Mouse (Mus musculus) right cerebral cortex, postnatal 36 days (tissue): Measurements from ENCODE around the gene Rps6ka4.

ENCODE experiments used
- DNase-seq, 2 experiments: peaks; one replicate each; pipeline ENCODE4 v3.0.0; 2022; ENCODE audit warnings: low spot score in 2 of 2, mixed read lengths in 1 of 2

The Rps6ka4 gene

DNA sequence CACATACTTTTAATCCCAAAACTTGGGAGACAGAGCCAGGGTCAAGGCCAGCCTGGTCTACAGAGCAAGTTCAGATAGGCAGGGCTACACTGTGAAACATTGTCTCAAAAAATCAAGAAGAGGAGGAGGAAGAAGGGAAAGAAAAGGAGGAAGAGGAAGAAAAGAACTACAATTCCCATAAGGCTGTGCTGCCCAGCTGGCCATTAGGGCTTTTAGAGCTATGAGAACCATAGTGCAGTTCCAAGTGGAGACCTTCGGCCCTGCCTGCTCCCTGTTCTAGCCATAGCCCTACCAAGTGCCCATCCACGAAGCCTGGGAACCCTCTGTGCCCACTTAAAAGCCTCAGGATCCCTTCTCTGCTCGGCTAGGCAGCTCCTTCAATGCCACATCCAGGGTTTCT, 11.1 kb upstream of the Rps6ka4 start:
- no peak for DNase-seq

DNA sequence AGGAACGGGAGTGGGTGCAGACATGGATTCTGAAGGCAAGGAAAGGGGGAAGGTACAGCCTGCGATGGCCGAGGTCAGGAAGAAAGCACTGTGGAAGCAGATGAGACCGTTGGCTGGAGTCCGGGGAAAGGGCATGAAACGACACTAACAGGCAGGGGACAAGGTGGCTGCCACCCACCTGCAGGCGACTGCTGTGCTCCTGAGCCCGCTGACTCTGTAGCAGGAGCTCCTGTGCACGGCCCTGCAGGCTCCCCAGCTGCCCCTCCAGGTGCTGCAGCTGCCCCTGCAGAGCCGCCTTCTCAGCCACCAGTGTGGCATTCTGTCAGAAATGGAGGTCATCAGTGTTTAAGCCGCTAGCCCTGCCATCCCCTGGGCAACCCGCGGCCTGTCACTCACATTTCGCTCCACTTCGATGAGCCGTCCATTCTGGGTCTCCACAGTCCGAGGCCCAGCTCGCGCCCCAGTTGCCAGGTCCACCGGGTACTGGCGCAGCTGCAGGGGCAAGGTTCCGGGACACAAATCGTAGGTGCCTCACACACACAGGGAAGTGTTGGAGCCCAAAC, 9.2 kb upstream of the Rps6ka4 start:
- DNase-seq = no peak

DNA sequence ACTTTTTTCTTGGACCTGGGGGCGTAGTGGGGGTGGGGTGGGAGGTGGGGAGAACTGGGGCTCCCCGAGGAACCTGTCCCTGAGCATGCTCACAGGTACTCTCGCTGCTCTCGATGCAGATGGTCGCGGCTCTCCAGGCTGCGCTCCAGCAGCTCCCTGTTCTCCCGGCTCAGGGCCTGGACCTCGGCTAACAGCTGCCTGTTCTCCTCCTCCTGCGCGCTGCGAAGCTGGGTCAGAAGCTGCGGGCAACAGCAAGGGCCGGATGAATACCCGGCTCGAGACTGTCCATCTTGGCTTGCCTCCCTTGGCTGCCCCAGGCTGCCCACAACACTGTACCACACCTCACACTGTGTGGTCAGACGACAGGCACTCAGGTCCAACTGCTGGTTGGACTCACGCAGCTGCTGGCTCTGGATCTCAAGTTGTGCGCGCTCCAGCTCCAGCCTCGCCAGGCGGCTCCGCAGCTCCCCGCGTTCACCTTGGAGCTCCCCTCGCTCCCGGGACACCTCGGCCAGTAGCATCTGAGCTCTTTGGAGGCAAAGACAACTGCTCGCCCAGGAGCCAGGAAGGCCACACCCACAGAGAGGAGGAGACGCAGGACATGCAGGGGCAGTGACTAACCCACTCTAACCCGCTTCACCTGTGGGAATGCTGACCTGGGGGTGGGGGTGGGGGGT, 7.5 kb upstream of the Rps6ka4 start:
- DNase-seq = no peak

DNA sequence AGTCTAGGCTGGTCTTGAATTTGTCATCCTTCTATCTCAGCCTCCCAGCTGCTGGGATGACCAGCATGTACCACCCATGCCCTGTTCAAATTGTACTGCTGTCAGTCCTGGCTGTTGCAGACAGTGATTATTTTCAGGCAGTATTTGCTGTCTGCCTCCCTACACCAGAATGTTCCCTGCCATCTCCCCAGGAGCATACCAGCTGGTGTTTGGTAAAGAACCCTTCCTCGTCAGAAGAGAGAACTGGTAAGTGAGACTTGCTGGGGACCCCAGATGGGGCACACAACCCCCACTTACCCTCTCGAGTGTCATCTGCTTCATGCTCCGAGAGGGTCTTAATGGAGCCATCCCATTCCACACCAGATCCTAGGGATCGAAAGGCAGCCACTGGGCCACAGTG, 5.6 kb upstream of the Rps6ka4 start:
- no peak for DNase-seq

DNA sequence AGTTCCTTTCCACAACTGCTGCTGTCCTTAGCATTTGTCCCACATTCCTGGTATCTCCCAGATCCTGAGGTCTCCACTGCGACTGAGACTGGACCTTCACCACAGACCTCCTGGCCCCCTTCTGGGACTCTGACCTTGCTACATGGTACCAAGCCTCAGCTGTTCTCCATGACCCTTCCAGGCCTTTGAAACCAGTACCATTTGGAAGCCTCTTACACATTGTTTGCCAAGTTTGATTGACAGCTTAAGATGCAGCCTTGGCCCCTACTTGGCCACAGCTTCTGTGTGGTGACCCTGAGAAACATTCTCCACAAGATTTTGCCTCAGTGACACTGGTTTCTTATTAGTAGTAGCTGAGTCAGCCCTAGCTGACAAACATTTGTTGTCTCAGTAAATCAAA, 1.9 kb upstream of the Rps6ka4 start:
- no peak for DNase-seq

DNA sequence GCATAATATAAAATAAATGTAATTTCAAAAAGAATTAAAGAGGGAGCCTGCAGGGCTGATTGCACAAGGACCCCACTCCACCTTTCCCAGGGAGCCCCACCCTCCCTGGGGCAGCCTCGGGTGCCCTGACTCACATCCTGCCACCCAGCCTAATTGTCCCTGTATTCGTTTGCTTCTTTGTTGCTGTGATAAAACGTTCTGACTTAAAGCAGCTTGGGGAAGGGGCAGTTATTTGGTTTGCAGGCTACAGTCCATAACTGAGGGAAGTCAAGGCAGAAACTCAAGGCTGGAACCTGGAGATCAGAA, 809 bp upstream of the Rps6ka4 start:
- DNase-seq = no peak

DNA sequence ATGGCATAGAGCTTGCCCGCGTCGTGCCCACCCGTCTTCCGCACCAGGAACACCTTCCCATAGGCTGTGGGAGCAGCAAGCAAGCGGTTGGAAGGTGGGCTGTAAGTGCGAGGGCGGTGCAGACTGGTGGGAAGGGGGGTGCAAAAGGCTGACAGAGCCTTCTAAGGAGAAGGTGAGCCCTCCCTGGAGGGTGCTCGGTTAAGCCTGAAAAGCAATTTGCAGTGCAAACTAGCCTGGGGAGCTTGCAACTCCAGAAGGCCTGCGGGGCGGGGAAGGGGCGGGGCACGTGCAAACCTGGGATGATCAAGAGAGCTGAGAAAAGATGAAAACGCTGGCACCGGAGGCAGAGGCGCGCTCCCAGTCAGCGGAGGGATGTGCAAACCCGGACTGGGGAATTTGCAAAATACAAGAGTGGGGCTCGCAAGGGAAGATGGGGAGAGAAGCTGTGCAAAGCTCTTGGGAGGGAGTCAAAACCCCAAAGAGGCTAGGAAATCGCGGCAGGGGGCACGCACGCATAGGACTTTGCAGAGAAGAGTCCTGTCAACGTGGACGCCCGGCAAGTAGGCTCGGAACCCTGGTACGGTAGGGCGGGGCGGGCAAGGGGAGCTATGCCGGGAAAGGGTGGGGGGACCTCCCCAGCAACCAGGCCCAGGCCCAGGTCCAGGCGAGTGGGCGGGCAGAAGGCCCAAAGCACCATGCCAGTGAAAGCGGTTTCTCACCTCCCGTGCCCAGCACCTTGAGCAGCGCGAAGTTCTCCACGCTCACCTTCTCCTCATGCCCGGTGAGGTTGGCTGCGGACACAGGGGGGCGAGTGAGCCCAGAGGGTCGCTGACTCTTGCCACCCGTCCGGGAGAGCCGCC, 591 bp downstream of the Rps6ka4 start:
- DNase-seq = peak; percentile 67 to 68

DNA sequence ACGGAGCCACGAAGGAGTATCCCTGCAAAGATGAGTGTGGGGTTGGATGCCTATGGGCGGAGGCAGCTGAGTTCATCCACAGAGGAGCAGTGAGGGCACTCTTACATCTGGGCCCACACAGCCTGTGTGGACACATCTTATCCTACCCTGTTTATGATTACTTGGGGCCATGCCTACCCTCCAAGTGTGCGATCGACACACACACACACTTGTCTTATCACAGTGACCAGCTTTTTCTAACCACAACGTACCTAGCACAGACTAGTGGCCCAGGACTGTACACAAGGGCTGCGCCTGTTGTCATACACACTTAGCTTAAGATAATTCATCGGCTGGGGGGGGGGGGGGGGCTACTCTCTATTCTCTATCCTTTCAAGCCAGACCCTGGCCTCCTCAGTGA, 8.1 kb downstream of the Rps6ka4 start:
- DNase-seq = no peak

DNA sequence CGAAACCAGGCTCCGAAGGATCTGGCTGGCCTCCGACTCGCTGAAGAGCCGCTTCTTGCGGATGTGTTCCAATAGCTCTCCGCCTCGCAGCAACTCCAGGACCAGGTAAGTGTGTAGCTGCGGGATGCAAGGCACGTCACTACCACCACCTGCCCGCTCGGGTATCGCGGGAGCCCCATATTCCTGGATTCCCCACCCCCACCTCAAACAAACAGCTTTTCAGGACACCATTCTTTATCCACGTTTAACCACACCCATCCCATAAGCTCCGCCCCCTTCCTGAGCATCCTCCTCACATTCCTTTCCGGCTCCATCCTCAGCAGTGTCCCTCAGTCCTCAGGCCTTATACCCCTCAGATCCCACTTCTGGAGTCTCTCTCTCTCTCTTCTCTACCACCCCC, 9.1 kb downstream of the Rps6ka4 start:
- no peak for DNase-seq

DNA sequence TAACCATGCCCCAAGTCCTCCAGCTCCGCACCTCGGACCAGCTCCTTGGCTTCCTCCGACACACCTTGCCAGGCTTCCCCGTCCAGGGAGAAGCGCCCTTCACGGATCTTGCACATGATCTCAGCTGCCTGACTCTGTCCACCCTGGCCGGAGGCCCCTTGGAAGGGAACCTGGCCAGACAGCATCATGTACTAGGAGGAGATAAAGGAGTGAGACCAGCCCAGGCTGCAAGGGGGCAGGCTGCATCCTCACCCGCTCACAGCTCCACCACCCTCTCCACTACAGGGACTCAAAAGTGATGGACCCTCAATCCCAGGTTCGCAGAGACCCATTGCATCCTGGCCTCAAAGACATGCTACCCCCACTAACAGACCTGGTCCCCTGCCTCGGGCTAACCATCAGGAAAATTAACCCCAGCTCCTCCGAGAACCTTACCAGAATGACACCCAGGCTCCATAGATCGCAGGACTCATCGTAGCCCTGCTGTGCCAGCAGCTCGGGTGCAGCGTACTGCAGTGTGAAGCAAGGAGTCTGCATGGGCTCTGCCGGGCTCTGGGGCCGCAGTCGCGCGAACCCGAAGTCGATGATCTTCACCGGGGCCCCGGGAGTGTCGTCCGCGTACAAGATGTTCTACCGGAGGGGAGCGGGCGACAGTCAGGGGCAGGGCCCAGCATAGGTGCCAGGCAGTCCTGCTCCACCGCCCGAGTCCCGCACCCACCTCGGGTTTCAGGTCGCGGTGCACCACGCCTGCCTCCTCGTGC, 9.7 kb downstream of the Rps6ka4 start:
- no peak for DNase-seq

DNA sequence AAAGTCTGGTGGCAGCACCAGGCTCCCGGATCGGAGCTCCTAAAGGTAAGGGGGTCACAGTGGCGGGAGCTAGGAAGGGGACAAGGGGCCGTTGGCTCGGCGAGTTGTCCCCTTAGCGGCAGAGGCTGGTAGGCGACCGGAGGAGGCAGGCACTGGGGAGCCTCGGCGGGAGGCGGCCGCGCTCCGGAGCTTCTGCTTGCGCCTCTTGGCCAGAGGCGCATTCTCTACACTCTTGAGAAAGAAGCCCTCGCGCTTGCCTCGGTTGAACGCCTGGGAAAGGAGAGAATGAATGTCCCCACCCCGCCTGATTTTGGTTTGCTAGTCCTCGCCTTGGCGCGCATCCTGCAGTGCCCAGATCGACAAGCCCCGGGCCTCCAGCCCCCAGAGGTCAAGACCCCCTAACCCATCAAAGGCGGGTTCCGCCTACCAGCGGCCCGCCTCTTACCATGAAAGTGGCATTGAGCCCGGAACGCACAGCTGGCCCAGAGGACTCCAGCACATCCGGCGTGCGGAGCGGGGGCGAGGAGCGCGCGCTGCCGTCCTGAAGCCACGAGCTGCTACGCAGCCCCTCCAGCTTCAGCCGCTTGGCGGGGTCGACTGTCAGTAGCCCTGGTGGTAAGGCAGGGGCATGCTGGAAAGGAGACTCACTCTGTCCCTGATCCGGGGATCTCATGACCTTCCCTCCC, 10.4 kb downstream of the Rps6ka4 start:
- DNase-seq = no peak

DNA sequence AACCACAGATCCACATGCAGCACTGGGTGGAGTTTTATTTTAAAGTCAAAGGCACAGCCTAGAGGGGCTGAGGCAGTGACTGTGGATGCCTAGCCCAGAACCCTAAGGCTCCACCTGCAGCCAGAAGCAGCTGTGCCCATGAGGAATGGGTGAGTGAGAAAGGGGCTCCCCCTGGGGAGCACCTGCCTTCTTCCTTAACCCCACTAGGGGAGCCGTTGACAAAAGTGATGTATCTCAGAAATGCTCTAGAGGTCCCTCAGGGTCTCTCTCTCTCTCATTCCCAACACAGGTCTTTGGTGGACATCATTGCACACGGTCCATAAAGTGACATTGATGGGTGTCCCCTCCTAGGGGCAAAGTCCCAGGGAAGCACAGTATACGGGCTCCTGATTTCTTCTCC, 11.4 kb downstream of the Rps6ka4 start:
- DNase-seq = no peak

DNA sequence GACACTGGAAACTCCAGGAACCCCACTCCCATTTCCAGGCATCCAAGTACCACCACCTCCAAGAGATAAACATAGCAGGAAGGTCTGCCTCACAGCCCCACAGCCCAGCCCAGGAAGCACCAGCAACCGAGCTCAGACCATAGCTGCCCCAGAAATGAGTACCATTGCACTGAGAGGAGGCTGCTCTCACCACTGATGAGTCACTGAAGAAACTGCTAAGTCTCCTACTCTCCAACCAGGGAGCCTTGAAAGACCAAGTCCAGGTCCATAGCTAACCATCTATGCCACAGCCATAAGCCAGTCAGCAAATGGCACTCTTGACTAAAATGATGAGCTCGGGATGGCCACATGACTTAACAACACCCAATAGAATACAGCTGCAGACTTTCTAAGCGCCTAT, 13.8 kb downstream of the Rps6ka4 start:
- DNase-seq = no peak

DNA sequence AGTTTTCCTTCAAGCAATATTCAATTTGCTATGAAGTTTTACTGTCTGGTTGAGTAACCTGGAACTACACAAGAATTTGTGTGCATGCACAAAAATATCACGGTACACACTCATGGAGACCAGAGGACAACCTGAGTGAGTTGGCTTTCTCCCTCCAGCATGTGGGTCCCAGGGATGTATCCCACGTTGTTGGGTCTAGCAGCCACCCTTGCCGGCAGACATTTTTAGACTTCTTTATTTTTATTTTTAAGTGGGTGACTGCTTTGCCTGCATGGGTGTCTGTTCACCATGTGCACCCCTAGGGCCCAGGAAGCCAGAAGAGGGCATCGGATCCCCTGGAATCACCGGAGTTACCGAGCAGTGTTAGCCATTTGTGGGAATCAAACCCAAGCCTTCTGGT, 15.1 kb downstream of the Rps6ka4 start:
- DNase-seq = no peak

DNA sequence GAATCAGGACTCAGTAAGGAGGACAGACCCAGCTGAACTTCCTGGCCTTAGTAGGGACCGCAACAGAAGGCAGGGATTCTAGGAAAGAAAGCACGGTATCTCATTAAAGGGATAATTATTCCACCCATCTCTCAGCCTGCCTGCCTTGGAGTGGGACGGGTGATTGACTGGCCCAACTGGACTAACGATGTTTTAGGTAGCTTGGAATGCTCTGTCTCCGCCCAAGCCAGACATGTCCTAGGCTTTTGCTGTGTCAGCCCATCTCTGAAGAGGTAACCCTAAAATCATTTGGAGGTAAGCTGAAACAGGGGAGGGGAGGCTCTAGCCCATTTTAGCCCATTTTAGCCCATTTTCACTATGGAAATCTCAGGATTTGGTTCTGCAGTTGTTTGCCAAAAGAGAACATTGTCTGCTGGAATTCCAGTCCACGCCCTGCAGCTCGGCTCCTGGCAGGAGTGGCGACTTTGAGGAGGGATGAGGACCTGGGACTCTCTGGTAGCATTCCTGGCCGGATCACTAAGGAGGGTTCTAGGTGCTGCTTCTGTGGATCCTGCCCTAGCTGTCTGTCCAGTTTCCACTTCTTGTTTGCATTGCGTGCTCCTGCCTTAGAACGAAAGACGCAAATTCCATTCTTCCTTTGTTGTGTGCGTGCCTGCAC, 19.8 kb downstream of the Rps6ka4 start:
- no peak for DNase-seq

DNA sequence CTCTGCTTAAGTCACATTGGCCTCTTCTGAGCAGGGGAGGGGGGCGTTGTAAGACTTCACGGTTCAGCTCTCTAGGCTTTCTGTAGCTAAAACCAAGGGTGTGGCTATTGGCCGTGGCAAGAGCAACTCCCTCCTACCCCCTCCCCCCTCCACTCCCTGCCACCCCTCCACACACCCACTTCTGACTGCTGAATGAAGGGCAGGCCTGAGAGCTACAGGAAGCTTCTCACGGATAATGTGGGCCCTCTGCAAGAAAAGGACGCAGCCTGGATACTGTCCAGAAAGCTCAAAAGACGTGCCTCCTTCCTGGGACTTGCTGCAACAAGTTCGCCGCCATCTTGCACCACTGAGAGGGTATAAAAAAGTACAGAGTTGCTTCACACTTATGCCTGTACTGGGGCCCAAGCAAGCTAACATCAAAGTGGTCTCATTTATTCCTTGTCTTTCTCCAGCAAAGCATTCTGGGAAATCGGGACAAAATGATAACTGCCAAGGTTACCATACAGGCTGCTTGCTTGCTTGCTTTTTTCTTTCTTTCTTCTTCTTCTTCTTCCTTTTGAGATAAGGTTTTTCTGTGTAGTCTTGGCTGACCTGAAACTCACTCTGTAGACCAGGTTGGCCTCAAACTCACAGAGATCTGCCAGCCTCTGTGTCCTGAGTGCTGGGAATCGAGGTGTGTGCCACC, 21.2 kb downstream of the Rps6ka4 start:
- DNase-seq = no peak

DNA sequence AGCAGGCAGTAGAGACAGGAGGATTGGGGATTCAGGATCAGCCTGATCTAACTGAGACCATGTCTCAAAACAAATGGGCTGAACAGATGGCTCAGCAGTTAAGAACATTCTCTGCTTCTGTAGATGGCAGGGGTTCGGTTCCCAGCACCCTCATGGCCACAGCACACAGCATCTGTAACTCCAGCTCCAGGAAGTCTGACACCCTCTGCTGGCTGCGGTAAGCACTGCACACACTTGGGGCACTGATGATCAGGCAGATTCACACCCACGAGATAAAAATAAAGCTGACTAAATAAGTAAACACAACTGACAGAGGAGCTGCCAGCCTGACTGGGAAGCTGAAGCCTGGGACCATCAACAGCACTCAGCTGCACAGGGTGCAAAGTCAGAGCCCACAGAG, 25.5 kb downstream of the Rps6ka4 start:
- DNase-seq = no peak

DNA sequence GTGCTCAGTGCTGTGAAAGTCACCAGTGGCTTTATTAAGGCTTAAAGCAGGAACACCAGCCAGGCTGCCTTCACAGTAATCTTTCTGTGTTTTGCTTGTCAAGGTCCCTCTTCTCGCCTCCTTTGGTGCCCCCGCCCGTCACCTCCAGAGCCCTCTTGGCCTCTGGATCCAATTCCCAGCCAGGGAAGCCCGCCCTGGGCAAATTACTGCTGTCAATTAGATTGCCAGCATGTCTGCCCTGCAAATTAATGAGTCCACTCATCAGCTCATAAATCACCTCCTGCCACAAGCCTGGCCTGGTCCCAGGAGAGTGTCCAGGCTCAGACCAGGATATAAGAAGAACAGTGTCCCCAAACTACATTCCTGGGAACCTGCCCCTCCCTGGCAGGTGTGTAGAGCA, 26.1 kb downstream of the Rps6ka4 start:
- no peak for DNase-seq
